Mouse (Mus musculus) adrenal gland (tissue): ENCODE data around the gene Tmem214.

Experiments used
- intact Hi-C: fragments of 180-260 bp; cut with DNase I; formaldehyde crosslinking; loops from one replicate; pipeline ENCODE4 v1.15.1; 2025
- long read RNA-seq, 2 experiments: library from polyadenylated mRNA; unstranded; transcript quantifications; one replicate each; pipeline ENCODE4 v2.0.0; 2020; ENCODE audit warnings: borderline replicate concordance in 1 of 2; ENCODE audit not compliant: insufficient replicate concordance in 1 of 2

Gene Tmem214
- long read RNA-seq, experiment 1, full-length matches to known transcripts, result 33 of 44 reads
- long read RNA-seq, experiment 1, partial matches to known transcripts, result 8 of 44 reads
- long read RNA-seq, experiment 1, other reads (novel, unspliced or antisense), result 3 of 44 reads
- long read RNA-seq, experiment 2, full-length matches to known transcripts, result 24 of 36 reads
- long read RNA-seq, experiment 2, partial matches to known transcripts, result 6 of 36 reads
- long read RNA-seq, experiment 2, other reads (novel, unspliced or antisense), result 6 of 36 reads

GRCm38 (mm10) chr5:30867712-30868111 lies at the start of gene Tmem214:
Tmem214 (plus strand) TSS chr5:30868012.
- intact Hi-C loops, result loop anchor here (5.0 kb wide), 1 partner anchor 60 kb away; no protein-coding TSS in a partner anchor

- intact Hi-C loops, result loop anchor here (5.0 kb wide), 1 partner anchor 33 kb away; no protein-coding TSS in a partner anchor
Observed at GRCm38 (mm10) chr5:30818758-30819309, 49.0 kb upstream of the Tmem214 start.

GRCm38 (mm10) chr5:30822689-30823088 lies 45.1 kb upstream of the Tmem214 start:
- intact Hi-C loops, result no loop called here

GRCm38 (mm10) chr5:30823091-30823490 lies 44.7 kb upstream of the Tmem214 start:
- intact Hi-C loops, result no loop called here

GRCm38 (mm10) chr5:30824124-30824988 lies 43.5 kb upstream of the Tmem214 start:
- intact Hi-C loops, result no loop called here

GRCm38 (mm10) chr5:30825166-30825565 lies 42.6 kb upstream of the Tmem214 start:
- intact Hi-C loops, result no loop called here

GRCm38 (mm10) chr5:30825821-30826220 lies 42.0 kb upstream of the Tmem214 start:
- intact Hi-C loops, result no loop called here

GRCm38 (mm10) chr5:30833416-30833815 lies 34.4 kb upstream of the Tmem214 start:
- intact Hi-C loops, result no loop called here

- intact Hi-C loops, result no loop called here
Observed at GRCm38 (mm10) chr5:30839731-30840130, 28.1 kb upstream of the Tmem214 start.

- intact Hi-C loops, result no loop called here
Observed at GRCm38 (mm10) chr5:30841896-30842295, 25.9 kb upstream of the Tmem214 start.

- intact Hi-C loops, result loop anchor here (5.0 kb wide), 1 partner anchor 33 kb away; no protein-coding TSS in a partner anchor
Observed at GRCm38 (mm10) chr5:30849891-30850555, 17.8 kb upstream of the Tmem214 start.

- intact Hi-C loops, result loop anchor here (5.0 kb wide), 1 partner anchor 33 kb away; no protein-coding TSS in a partner anchor
Observed at GRCm38 (mm10) chr5:30850556-30850925, 17.3 kb upstream of the Tmem214 start.

- intact Hi-C loops, result loop anchor here (5.0 kb wide), 1 partner anchor 36 kb away; no protein-coding TSS in a partner anchor
Observed at GRCm38 (mm10) chr5:30853522-30853921, 14.3 kb upstream of the Tmem214 start.

GRCm38 (mm10) chr5:30855674-30856073 lies 12.1 kb upstream of the Tmem214 start:
- intact Hi-C loops, result no loop called here

- intact Hi-C loops, result no loop called here
Observed at GRCm38 (mm10) chr5:30856124-30856523, 11.7 kb upstream of the Tmem214 start.

- intact Hi-C loops, result no loop called here
Observed at GRCm38 (mm10) chr5:30863852-30864251, 4.0 kb upstream of the Tmem214 start.

- intact Hi-C loops, result no loop called here
Observed at GRCm38 (mm10) chr5:30864322-30864721, 3.5 kb upstream of the Tmem214 start.

- intact Hi-C loops, result loop anchor here (5.0 kb wide), 1 partner anchor 60 kb away; no protein-coding TSS in a partner anchor
Observed at GRCm38 (mm10) chr5:30866871-30867270, 941 bp upstream of the Tmem214 start.

GRCm38 (mm10) chr5:30868981-30869380 lies 1.2 kb downstream of the Tmem214 start:
- intact Hi-C loops, result loop anchor here (5.0 kb wide), 1 partner anchor 62 kb away; no protein-coding TSS in a partner anchor

GRCm38 (mm10) chr5:30869405-30870130 lies 1.8 kb downstream of the Tmem214 start:
- intact Hi-C loops, result loop anchor here (5.0 kb wide), 1 partner anchor 62 kb away; no protein-coding TSS in a partner anchor

GRCm38 (mm10) chr5:30870131-30870406 lies 2.3 kb downstream of the Tmem214 start:
- intact Hi-C loops, result no loop called here
